Mouse (Mus musculus) lung, postnatal 25 days (tissue): ENCODE measurements around the gene Olfr49.

Experiments used
- DNase-seq: peaks from one replicate; pipeline ENCODE4 v3.0.0; 2022; ENCODE audit warnings: low spot score

The Olfr49 gene

GRCm38 (mm10) chr14:54261386-54261785 is 23.4 kb downstream of the Olfr49 start:
- no peak for DNase-seq

GRCm38 (mm10) chr14:54260196-54260595 is 24.5 kb downstream of the Olfr49 start:
- DNase-seq = no peak

DNA sequence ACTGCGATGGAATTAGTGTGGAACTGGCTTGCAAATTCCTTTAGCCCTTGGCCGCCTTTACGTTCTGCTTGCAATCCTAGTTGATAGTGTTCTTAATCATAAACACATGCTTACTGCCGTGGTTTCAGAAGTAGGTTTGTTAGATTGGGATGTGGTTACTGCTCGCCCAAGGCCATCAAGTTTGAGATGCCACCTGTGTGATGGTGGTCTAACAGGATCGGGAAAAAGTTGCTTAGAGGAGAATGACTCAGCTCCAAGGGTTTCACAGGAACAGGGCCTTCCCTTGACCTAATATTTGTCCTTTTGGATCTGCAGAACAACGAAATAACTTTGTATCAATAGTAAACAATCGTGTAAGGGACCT is 25.0 kb downstream of the Olfr49 start:
- DNase-seq = no peak

GRCm38 (mm10) chr14:54259003-54259721 is 25.6 kb downstream of the Olfr49 start:
- peak; percentile 96 for DNase-seq

- DNase-seq = no peak
Observed at GRCm38 (mm10) chr14:54258131-54258670, 26.5 kb downstream of the Olfr49 start.

DNA sequence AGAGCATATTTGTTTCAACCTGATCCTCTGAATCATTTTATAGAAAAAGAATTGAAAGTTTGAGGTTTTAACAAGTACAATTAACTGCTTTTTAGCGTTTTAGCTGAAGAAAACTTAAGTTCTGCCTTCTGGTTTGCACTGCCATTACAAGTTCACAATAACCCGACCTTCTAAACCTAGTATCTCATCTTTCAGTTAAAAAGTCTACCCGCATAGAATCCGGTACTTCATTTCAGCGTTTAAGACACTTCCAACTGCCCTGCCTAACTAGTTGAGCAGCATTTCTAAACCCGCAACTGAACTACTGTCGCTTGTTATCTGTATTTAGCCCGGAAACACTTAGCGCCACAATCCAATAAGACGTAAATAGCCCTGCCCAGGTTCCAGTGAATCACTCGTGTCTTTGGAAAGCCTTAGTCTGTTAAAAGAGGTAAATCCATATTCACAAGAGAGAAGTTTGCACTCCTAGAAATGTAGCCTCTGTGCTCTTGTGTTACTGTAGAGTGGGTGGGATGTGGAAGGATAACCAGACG is 30.0 kb downstream of the Olfr49 start:
- DNase-seq = no peak

GRCm38 (mm10) chr14:54253741-54254291 is 30.9 kb downstream of the Olfr49 start, which contains the start of the genes Dad1 and Abhd4:
Gene Dad1 (minus strand): TSS chr14:54254104.
Gene Abhd4 (plus strand): TSS chr14:54254188.
- DNase-seq = peak; percentile 98

- DNase-seq = no peak
Observed at GRCm38 (mm10) chr14:54250122-54250521, 34.6 kb downstream of the Olfr49 start.

- DNase-seq = peak; percentile 72
Observed at GRCm38 (mm10) chr14:54249326-54249725, 35.4 kb downstream of the Olfr49 start.

DNA sequence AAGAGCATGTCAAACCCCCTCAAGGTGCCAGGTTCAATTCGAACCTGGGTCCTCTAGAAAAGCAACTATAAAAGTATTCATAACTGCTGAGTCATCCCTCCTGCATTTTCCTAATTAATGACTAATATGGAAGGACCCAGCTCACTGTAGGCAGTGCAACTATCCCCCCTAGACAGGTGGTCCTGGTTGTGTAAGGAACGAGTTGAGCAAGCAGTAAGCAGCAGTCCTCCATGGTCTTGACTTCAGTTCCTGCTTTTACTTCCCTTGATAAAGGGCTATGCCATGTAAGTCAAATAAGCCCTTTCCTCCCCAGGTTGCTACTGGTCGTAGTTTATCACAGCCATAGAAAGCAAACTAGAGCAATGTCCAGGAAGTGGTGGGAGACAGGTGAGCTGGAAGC is 38.5 kb downstream of the Olfr49 start:
- no peak for DNase-seq

DNA sequence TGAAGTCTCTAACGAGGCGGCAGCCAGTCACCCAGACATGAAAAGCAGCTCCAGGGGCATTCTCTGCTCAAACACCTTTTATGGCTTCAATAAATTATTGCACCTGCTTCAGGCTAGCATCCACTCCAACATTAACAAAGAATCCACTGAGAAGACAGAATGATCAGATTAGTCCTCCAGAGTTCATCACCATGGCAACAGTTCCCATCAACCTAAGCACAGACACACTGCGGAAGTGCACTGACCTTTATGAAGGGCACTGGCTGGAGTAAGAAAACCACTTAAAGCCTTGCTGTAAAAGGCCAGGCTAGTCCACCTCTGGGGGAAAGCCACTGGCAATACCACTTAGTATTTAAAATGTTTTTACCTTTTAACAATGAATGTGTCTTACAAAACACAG is 40.6 kb downstream of the Olfr49 start:
- DNase-seq = no peak

- no peak for DNase-seq
Observed at GRCm38 (mm10) chr14:54240542-54240941, 44.2 kb downstream of the Olfr49 start.

GRCm38 (mm10) chr14:54239002-54239736 is 45.6 kb downstream of the Olfr49 start:
- peak; percentile 88 for DNase-seq

DNA sequence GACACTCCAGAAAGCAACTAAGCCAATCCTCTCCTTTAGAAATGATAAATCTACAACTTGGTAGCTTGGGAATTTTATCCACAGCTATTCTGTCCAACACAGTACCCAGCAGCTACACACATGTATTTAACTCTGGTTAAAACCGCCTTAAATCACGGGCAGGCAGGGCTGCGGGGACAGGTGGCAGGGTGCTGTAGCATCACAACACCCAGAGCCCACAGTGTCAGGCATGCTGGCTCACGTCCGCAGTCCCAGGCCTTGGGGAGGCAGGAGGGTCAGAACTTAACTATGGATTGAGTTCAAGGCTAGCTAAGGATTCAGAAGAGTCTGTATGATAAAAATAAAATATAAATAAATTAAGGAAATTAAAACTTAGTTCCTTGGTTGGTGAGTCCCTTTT is 47.9 kb downstream of the Olfr49 start:
- no peak for DNase-seq

DNA sequence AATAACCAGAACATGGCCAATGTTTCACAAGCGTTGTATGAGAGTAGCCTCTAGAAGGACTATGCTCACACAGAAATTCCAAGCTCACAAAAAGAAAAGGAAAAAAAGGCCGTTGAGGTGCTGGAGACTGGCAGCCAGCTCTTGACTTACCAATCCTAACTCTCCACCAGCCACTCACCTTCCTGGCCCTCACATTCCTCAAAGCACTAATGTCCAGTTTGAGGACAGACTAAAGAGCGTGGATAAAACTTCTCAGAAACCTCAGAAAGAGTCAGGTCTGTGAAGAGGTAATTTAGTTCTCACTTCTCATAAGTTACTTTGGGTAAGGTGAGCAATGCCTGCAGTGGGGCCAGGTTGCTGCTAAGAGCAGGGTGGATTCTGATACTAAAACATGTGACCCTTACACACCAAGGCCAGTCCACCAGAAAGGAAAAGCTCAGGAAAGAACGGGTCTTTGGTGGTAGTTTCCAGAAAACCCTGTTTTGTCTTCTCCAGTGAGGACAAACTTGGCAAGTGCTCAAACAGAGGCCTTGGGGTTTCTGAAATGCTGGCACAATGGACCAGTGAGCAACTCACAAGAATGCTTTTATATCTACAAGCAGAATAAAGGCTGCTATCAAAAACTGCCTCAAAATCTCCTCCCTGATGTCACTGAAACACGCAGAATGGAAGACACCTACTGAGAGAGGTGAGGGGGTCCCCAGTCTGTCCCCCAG is 48.8 kb downstream of the Olfr49 start:
- DNase-seq = no peak

- DNase-seq = no peak
Observed at GRCm38 (mm10) chr14:54234231-54235040, 50.3 kb downstream of the Olfr49 start.

GRCm38 (mm10) chr14:54233559-54234143 is 51.1 kb downstream of the Olfr49 start:
- no peak for DNase-seq

DNA sequence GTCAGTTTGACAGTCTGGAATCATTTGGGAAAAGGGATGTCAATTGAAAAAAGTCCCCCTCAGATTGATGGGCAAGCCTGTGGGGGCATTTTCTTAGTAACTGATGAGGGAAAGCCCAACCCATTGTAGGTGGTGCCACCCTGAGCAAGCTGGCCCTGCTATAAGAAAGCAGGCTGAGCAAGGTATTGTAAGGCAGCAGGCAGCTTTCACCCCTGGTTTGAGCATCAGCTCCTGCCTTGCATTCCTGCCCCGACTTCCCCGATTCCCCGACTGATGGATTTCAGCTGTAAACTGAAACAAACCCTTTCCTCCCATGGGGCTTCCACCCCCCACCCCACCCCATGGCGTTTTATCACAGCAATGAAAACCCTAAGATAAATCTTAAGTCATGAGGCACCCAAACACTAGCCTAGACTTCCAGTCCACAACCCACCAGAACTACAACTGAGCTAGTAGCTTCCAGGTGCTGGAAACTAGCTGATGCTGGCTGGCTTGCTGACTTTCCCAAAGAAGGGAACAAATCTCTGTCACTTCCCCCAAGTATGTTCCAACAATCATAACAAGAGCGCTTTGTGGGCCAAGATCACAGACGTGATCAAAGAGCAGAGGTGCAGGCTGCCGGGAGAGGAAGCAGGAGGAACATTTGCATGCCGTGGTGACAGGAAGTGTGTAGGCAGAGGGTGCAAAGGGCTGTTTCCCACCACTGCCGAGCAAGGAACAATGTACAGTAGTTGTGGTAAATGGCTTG is 51.8 kb downstream of the Olfr49 start:
- peak; percentile 82 for DNase-seq

GRCm38 (mm10) chr14:54232143-54232542 is 52.6 kb downstream of the Olfr49 start:
- DNase-seq = no peak
